Mouse (Mus musculus) hindbrain, embryonic 16.5 days (tissue): Measurements from ENCODE around the gene Methig1. TPM values are rescaled to one million over a fixed set of nuclear protein-coding genes. Genes with fewer than 3 reads are reported as not detected.
"Not testable (repeated sequence)": the region's sequence is repeated elsewhere in the genome, so short reads cannot be mapped to it uniquely, and the experiment has no call there.

Experiments used
- ATAC-seq: fragments of 200-750 bp; cut with Nextera tagmentation; 2 replicates; pipeline ENCODE4 v1.8.0; 2017; ENCODE audit warnings: moderate TSS enrichment, moderate library complexity
- H3K27ac ChIP-seq: fragments of 300-500 bp; sonication (generic); 2 replicates; pipeline ENCODE4 v1.5.1; 2014; ENCODE audit warnings: low read depth, mild to moderate bottlenecking, control low read depth, low read length, moderate library complexity
- H3K27me3 ChIP-seq: fragments of 300-500 bp; sonication (generic); replicated peaks from 2 replicates; pipeline ENCODE4 v1.6.1; 2014; ENCODE audit warnings: low read length; ENCODE audit not compliant: control insufficient read depth, insufficient read depth
- H3K36me3 ChIP-seq: fragments of 300-500 bp; sonication (generic); 2 replicates; pipeline ENCODE4 v1.6.1; 2014; ENCODE audit warnings: mild to moderate bottlenecking, low read length, moderate library complexity, mixed read lengths; ENCODE audit not compliant: control insufficient read depth, insufficient read depth
- H3K4me1 ChIP-seq: fragments of 300-500 bp; sonication (generic); 2 replicates; pipeline ENCODE4 v1.6.1; 2014; ENCODE audit warnings: low read depth, low read length; ENCODE audit not compliant: control insufficient read depth, insufficient read depth
- H3K4me2 ChIP-seq: fragments of 300-500 bp; sonication (generic); 2 replicates; pipeline ENCODE4 v1.6.1; 2014; ENCODE audit warnings: mild to moderate bottlenecking, low read length, control low read depth, moderate library complexity
- H3K4me3 ChIP-seq: fragments of 300-500 bp; sonication (generic); 2 replicates; pipeline ENCODE4 v1.5.1; 2014; ENCODE audit warnings: mild to moderate bottlenecking, low read length, control low read depth, moderate library complexity
- H3K9ac ChIP-seq: fragments of 300-500 bp; sonication (generic); 2 replicates; pipeline ENCODE4 v1.6.1; 2014; ENCODE audit warnings: low read depth, mild to moderate bottlenecking, control low read depth, low read length, moderate library complexity
- H3K9me3 ChIP-seq: fragments of 300-500 bp; sonication (generic); 2 replicates; pipeline ENCODE4 v1.6.1; 2014; ENCODE audit warnings: mild to moderate bottlenecking, low read length, moderate library complexity; ENCODE audit not compliant: control insufficient read depth
- WGBS: fragments of 180-500 bp; shearing (Covaris S2); extraction: QIAGEN DNeasy Blood & Tissue Kit; methylation state at CpG from one replicate; pipeline ENCODE4 v1.1.7; 2014; 5-methylcytosine and 5-hydroxymethylcytosine counted together
- polyA plus RNA-seq: library from polyadenylated mRNA; unstranded; fragments of >200 nt; fragmentation: Nextera tagmentation; extraction: Ambion mirVana; gene quantifications from 2 replicates; pipeline ENCODE4 v1.2.1, GENCODE M21; 2015

The Methig1 gene
- polyA plus RNA-seq, 1 experiment from 2014 or later: not detected

DNA sequence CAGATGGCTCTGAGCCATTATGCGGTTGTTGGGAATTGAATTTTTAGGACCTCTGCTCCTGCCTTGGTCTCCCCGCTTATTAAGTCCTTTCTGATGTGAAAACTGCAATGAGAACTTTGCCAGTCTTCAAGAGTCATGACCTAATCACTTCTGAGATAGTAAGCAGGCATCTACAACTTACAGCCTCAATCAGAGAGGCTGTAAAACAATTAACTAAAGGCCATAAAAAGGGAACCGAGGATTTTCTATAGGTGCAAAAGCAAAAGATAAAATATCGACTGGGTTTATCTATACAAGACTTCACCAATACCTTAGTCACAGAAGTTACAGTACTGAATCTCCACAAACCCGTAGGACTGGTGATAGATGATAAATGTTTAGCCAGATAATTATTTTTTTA, 2.9 kb downstream of the Methig1 start:
- WGBS: 86% methylated on average over 5 of the region's 5 CpGs
- H3K27ac ChIP-seq: no peak overlapping the region
- no peaks in the 10 kb centered on the region for H3K27me3 ChIP-seq
- no peak overlapping the region for H3K4me2 ChIP-seq
- H3K9ac ChIP-seq: no peak overlapping the region
- H3K9me3 ChIP-seq: no peaks in the 10 kb centered on the region
- H3K4me1 ChIP-seq: no peaks in the 10 kb centered on the region
- no peak overlapping the region for H3K4me3 ChIP-seq
- no peak for ATAC-seq
- H3K36me3 ChIP-seq: no peaks in the 10 kb centered on the region

- H3K4me2 ChIP-seq: no peak within 1 kb of the TSS
- WGBS: 71% methylated on average over 7 of the region's 7 CpGs
- no peaks in the 10 kb centered on the region for H3K9me3 ChIP-seq
- H3K27ac ChIP-seq: no peak within 1 kb of the TSS
- no peak within 1 kb of the TSS for H3K9ac ChIP-seq
- ATAC-seq: no peak
- H3K4me1 ChIP-seq: no peaks in the 10 kb centered on the region
- H3K36me3 ChIP-seq: no peaks in the 10 kb centered on the region
- H3K27me3 ChIP-seq: no peaks in the 10 kb centered on the region
- H3K4me3 ChIP-seq: no peak within 1 kb of the TSS
Measured at GRCm38 (mm10) chr15:100364242-100364641, 11.3 kb downstream of the Methig1 start, which contains the start of gene Higd1c. Higd1c (plus strand) TSS chr15:100364542.

GRCm38 (mm10) chr15:100365967-100366366, 13.0 kb downstream of the Methig1 start:
- not testable (repeated sequence) for H3K4me2 ChIP-seq, H3K9ac ChIP-seq, ATAC-seq, H3K36me3 ChIP-seq, H3K27me3 ChIP-seq, H3K9me3 ChIP-seq, H3K4me1 ChIP-seq, H3K4me3 ChIP-seq, H3K27ac ChIP-seq
- WGBS: 53% methylated on average over 9 of the region's 9 CpGs

DNA sequence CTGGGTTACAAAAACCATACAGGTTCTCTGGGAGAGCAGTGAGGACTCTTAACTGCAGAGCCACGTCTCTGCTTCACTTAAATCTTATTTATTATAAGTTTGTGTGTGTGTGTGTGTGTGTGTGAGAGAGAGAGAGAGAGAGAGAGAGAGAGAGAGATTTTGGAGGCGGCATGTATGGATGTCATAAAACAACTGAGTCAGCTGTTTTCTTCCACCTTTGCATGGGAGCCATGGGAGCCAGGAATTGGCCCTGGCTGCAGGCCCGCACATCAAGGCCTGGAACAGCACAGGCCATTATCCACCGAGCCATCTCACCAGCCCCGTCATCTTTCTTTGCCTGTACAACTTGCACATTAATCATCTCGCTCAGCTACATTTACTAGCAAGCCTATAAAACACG, 14.2 kb downstream of the Methig1 start:
- ATAC-seq: no peak
- Histone ChIP-seq H3K4me3 (no peak overlapping the region), H3K9me3 (no peaks in the 10 kb centered on the region), H3K4me2 (no peak overlapping the region), H3K36me3 (no peaks in the 10 kb centered on the region), H3K9ac (no peak overlapping the region), H3K4me1 (no peaks in the 10 kb centered on the region), H3K27me3 (no peaks in the 10 kb centered on the region), H3K27ac (no peak overlapping the region)
- WGBS: 72% methylated on average over 7 of the region's 7 CpGs

DNA sequence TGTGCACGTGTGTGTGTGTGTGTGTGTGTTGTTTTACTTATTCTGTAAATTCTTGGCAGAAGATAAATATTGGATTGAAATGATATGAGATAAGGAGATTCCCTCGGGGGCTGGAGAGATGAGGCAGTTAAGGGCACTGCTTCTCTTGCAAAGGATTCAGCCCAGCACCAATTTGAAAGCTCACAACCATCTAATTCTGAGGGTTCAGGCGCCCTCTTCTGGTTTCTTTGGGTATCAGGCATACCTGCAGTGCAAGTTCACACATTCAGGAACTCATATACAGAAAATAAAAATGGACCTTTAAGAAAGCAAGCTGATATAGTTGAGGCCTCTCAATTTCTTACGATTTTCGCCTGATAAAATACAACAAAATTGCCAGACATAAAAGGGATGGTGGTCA, 22.1 kb downstream of the Methig1 start:
- H3K9ac ChIP-seq: no peak overlapping the region
- no peak overlapping the region for H3K27ac ChIP-seq
- no peaks in the 10 kb centered on the region for H3K36me3 ChIP-seq
- WGBS: 34% methylated on average over 5 of the region's 5 CpGs
- no peak overlapping the region for H3K4me2 ChIP-seq
- no peaks in the 10 kb centered on the region for H3K27me3 ChIP-seq
- no peaks in the 10 kb centered on the region for H3K4me1 ChIP-seq
- no peak overlapping the region for H3K4me3 ChIP-seq
- no peak for ATAC-seq
- peaks cover 3% of the 10 kb centered on the region; the same call in 1 of the 2 replicates for H3K9me3 ChIP-seq

DNA sequence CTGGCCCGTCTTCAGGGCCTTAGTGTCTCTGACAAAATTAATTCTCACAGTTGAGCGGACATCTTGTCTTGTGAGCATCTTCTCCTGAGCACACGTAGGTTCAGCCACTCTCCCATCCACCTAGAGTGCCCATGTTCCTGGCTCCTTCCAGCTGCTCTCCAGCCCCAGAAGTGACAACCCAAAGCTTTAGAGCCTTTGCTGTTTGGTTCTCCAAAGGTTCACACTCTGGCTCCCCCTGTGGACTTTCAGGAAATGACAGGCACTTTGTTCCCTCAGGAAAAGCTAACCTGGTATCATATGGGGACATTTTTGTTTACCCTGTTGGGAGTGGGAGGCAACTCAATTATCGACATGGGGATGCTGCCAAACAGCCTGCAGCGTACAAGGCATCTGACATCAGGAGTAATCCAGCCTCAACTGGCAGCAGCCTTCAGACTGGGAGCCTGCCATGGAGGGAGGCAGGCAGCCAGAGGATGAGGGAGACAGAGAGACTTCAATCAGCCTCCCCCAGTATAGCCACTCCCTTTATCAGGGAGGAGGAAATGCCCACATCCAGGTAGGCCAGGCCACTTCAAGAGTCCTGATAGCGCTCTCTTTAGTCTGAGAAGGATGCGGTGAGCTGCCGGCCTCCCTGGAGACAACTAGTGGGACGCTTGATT, 25.0 kb downstream of the Methig1 start:
- H3K9me3 ChIP-seq, H3K36me3 ChIP-seq, H3K9ac ChIP-seq, H3K4me1 ChIP-seq, H3K4me3 ChIP-seq, ATAC-seq, H3K27ac ChIP-seq, H3K4me2 ChIP-seq, H3K27me3 ChIP-seq: not testable (repeated sequence)
- 26% methylated on average over 3 of the region's 9 CpGs for WGBS

DNA sequence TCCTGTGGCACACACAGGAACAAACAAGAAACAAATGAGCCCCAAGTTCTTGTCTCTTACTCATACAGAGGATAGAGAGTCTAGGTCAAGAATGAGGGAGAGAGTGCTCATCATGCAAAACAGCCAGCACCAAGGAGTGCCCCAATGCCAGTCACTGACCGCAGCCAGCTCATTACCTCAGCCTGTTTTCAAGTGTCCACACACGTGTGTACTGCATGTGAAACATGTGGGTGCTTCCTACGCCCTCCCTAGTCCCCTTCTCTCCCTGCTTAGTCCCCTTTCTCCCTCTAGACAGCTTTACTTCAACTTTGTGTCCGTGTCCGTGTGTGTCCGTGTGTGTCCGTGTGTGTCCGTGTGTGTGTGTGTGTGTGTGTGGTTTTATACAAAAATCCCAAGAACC, 26.7 kb downstream of the Methig1 start:
- no peaks in the 10 kb centered on the region for H3K36me3 ChIP-seq
- no peaks in the 10 kb centered on the region for H3K9me3 ChIP-seq
- no peak overlapping the region for H3K27ac ChIP-seq
- H3K27me3 ChIP-seq: no peaks in the 10 kb centered on the region
- H3K9ac ChIP-seq: no peak overlapping the region
- 90% methylated on average over 8 of the region's 8 CpGs for WGBS
- H3K4me2 ChIP-seq: no peak overlapping the region
- ATAC-seq: no peak
- no peak overlapping the region for H3K4me3 ChIP-seq
- no peaks in the 10 kb centered on the region for H3K4me1 ChIP-seq

DNA sequence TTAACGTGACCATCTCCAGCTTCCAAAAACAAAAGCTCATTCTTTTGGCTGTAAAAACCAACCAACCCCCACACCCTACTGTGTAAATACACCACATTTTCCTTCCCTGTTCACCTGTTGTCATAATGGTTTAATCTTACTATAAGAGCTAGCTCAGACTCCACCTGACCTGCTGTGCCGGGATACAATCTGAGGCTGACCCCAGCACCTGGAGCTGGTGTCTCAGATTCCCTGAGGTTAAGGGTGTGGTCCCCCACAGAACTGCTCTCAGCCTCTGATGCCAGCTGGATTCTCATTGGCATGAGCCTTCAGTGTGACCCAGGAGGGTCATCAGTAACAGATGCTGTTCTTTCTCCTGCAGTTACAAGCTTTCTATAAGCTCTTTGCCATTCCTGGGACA, 27.2 kb downstream of the Methig1 start:
- Histone ChIP-seq H3K9ac (no peak overlapping the region), H3K36me3 (no peaks in the 10 kb centered on the region), H3K4me2 (no peak overlapping the region), H3K27me3 (no peaks in the 10 kb centered on the region), H3K27ac (no peak overlapping the region), H3K4me3 (no peak overlapping the region), H3K9me3 (no peaks in the 10 kb centered on the region), H3K4me1 (no peaks in the 10 kb centered on the region)
- ATAC-seq: no peak
- WGBS: 67% methylated on average over 2 of the region's 2 CpGs

- no peak for ATAC-seq
- 93% methylated on average over 9 of the region's 9 CpGs for WGBS
- no peak overlapping the region for H3K27ac ChIP-seq
Measured at GRCm38 (mm10) chr15:100385705-100386104, 32.8 kb downstream of the Methig1 start.

More at GRCm38 (mm10) chr15:100385705-100386104, 32.8 kb downstream of the Methig1 start:
- Histone ChIP-seq H3K4me1 (no peaks in the 10 kb centered on the region), H3K27me3 (no peaks in the 10 kb centered on the region), H3K4me2 (no peak overlapping the region), H3K36me3 (no peaks in the 10 kb centered on the region), H3K9me3 (no peaks in the 10 kb centered on the region), H3K9ac (no peak overlapping the region), H3K4me3 (no peak overlapping the region)
